Mouse (Mus musculus) left cerebral cortex, adult 8-10 months (tissue): ENCODE data around the gene Zfp281. TPM values are rescaled to one million over a fixed set of nuclear protein-coding genes. Genes with fewer than 3 reads are reported as not detected.

ENCODE experiments used
- DNase-seq, 2 experiments: peaks; one replicate each; pipeline ENCODE4 v3.0.0; 2022; ENCODE audit warnings: low spot score in 2 of 2
- total RNA-seq, 4 experiments: library from RNA; stranded (reverse); gene quantifications; 2 replicates each; pipeline ENCODE4 v1.2.4; 2022

Zfp281 gene
- total RNA-seq, 4 experiments from 2014 or later = 33.5 to 34.4 (median 33.7) TPM

DNA sequence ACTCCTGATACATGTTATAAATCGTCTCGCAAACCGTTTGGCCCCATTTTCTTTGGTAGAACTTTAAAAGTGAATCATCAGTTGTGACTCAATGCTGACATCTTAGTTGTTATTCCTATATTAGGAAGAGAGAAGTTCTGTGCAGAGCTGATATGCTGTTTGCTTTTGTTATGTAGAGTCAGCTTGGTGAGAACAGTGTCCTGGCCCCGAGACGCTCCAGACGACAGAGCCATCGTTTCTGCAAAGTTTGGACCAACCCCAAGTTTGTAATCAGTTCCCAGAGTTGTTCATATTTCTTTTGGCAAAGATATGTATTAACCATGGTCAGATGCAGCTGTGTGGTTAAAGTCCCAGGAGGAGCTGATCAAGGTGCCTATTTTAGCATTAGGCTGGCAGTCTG is 31.9 kb downstream of the Zfp281 start:
- DNase-seq = no peak

DNA sequence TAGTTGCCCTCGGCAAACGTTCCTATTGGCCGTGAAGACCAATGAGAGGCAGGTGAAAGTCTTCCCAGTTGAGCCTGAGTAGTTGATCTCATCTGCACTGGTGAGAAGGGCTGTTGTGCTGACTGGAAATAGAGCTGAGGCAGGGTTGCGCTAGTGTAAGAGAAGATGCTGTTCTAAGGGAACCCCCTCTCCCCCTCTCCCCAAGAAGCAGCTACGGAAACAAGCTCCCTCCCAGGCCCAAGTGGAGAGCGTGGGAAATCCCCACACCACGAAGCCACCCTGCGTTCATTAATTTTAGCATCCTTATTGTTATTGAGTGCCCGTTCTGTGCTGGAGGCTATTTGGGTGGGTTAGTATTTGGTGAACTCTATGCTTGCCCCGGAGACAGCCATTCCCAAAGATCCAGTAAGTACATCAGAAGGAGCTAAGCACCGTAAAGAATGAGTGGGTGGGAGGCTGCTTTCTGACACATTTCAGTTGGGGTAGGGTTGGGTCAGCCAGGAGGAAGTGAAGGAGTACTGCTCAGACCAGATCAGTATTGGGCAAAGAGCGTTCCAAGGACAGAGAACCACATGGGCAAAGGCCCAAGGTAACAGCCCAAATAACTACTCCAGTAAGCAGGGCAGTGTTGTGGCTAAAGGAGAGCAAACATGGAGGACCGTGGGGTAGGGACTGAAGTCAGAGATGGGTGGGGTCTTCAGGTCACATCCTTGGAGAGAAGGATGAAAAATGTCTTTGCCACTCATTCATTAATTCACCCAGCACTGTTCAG is 33.9 kb downstream of the Zfp281 start:
- DNase-seq = no peak

DNA sequence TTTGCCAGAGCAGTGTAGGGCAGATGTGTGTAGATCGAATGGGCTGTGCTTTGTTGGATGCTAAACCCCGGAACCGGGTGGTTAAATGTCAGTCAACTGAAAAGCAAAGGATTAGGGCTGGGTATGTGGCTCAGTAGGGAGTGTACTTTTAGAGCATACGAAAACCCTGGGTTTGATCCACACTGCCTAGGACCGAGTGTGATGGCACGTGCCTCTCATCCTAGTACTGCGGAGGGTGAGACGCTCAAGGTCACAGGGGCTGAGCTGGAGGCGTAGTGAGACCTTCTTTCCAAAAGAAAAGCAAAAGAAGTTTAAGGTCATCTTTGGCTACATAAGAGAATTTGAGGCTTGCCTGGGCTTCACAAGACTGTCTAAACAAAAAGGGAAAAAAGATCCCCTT is 34.6 kb downstream of the Zfp281 start:
- DNase-seq = no peak

GRCm38 (mm10) chr1:136659917-136660316 is 35.2 kb downstream of the Zfp281 start:
- no peak for DNase-seq

DNA sequence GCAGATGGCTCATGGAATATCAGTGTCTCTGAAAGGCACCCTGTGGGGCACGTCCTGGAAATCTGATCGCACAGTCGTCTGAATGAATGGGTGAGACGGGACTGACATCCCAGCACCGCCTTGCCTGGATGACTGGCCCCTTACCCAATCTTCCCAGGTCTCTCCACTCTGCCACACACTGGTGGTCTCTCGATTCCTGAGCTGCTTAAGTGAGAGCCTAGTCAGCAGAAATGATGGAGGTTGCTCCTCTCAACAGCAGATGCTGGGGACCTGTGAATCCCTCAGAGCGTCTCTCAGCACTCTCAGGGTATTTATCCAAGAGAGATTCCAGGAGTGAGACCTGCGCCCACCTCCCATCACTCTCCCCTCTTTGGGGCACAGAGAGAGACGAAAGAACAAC is 36.8 kb downstream of the Zfp281 start:
- no peak for DNase-seq

GRCm38 (mm10) chr1:136661939-136662563 is 37.4 kb downstream of the Zfp281 start:
- peak in 1 of 2 experiments; percentile 33 for DNase-seq

DNA sequence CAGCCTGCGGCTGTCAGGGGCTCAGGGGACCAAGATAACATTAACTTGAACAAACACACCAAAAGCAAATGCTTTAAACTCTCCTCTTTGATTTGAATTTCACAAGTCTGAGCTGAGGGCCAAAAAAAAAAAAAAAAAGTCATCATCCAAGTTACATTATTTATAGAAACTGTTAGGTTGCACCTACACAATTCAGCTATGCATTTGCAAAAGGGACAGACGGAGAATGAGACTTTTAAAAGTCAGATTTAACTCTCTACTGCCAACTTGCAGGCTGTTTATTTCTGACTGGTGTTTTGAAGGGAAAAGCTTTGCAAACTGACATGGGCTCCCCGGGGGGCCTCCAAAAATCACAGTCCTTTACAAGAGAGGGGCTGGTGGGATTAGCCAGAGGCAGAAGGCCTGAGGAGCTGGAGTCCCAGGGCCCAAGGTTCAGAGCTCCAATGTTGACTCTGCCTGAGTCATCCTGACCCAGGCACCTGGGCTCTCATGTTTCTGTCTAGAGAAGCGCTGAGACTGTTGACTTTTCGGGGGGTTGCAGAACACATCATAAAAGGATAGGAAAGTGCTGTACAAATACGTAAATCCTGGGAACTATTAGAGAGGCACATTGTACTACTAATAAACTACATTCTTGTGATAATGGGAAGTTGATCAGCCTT is 40.4 kb downstream of the Zfp281 start:
- DNase-seq = no peak

GRCm38 (mm10) chr1:136666513-136666912 is 41.8 kb downstream of the Zfp281 start:
- DNase-seq = no peak

DNA sequence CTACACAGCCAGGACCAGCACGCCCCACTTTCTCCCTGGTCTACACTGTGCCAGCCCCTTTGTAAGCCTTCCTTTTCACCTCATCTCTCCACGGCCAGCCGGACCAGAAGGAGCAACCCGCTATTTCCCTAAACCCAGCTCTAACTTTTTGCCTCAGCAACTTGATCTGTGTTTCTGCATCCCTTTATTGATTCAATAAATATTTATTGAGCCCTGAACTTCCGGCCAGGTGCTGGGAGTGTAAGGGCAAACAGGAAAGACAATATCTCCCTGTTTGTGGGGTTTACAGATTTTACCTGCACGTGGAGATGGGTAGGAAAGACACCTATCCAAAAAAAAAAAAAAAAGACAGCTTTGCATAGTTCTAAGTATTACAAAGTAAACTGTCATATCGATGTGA is 45.2 kb downstream of the Zfp281 start:
- no peak for DNase-seq

- DNase-seq = no peak
Observed at GRCm38 (mm10) chr1:136670421-136670820, 45.7 kb downstream of the Zfp281 start.

- no peak for DNase-seq
Observed at GRCm38 (mm10) chr1:136671767-136672434, 47.2 kb downstream of the Zfp281 start.

DNA sequence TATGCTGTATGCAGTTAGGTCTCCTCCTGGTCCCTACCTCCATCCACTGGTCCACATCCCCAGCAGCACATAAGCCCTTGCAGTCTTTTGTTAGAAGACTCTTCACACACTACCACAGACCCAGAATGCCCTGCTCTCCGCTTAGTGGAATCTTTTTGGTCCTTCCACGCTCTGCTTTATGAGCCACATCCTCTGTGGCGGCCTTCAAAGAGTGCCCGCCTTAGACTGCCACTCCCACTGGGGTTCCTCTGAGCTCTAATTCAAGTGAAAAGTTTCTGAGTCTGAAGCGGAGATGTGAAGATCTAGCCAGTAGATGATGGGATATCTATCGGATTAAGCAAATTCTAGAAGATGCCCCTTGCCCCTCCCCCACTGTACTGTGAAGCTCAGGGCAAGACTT is 47.9 kb downstream of the Zfp281 start:
- DNase-seq = no peak

GRCm38 (mm10) chr1:136673293-136673692 is 48.6 kb downstream of the Zfp281 start:
- DNase-seq = no peak

GRCm38 (mm10) chr1:136674548-136675455 is 50.1 kb downstream of the Zfp281 start:
- DNase-seq = no peak

DNA sequence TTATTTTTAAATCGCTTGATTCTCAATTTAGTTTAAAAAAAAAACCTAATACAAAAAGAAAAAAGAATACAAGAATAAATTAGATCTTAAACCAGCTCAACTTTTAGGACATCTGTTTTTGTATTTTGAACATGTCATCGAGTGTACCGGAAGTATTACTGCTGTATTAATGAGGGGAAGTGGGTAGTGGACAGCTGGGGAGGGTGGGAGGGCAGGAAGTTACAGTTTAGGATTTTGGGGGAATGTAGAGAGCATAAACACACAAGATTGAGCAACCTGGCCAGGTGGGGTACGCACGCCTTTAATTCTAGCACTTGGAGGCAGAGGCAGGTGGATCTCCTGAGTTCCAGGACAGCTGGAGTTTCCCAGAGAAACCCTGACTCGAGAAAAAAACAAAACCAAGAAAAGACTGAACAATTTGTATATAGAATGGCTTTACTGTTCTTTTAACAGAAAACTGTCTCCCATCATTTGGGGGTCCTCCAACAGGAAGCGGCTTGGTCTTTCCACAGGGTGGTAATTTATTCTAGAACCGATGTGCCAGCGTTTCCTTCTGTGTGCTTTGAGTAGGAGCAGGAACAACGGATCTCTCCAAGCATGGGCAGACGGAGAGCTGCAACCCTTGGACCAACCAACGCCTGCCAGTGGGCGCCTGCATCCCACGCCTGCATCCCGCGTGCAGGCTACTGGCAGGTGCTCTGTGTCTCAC is 51.2 kb downstream of the Zfp281 start:
- peak in 1 of 2 experiments; percentile 29 for DNase-seq

- DNase-seq = no peak
Observed at GRCm38 (mm10) chr1:136676445-136676755, 51.7 kb downstream of the Zfp281 start.

- no peak for DNase-seq
Observed at GRCm38 (mm10) chr1:136677847-136678325, 53.2 kb downstream of the Zfp281 start.

- DNase-seq = no peak
Observed at GRCm38 (mm10) chr1:136678836-136679235, 54.1 kb downstream of the Zfp281 start.
